Mouse (Mus musculus) lung, postnatal 10 days (tissue): ENCODE results near the gene Kcnip2.
"Not testable (repeated sequence)": the region's sequence is repeated elsewhere in the genome, so short reads cannot be mapped to it uniquely, and the experiment has no call there.

Experiments used
- DNase-seq: peaks from one replicate; pipeline ENCODE4 v3.0.0; 2021

The Kcnip2 gene

DNA sequence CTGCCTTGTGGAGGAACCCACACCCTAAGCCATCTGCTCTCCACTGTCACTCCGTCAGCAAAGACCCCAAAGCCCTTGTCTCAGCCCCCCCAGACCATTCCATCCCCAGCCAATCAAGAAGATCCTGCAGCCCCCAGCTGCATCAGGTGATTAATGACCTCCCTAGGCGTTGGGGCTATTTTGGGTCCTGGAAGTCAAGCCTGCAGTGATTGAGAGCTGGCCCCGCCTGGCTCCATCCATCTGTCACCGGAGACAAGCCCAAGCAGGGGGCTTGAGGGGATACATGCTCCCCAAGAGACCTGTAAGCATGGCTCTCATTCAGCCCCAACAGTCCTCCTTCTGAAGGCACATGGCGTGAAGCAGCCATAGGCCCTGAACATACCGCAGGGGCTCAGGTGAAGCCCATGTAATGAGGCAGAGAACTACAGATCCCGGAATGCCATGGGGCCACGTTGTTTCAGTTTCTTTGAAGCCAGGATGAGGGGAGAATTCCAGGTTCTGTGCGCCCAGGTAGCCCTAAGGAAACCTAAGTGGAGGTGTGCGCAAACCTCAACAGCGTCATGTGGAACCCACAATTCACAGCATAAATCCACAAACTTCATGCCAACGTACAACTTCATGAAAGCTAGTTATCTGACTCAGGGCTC lies 4.7 kb downstream of the Kcnip2 start:
- DNase-seq, result no peak

DNA sequence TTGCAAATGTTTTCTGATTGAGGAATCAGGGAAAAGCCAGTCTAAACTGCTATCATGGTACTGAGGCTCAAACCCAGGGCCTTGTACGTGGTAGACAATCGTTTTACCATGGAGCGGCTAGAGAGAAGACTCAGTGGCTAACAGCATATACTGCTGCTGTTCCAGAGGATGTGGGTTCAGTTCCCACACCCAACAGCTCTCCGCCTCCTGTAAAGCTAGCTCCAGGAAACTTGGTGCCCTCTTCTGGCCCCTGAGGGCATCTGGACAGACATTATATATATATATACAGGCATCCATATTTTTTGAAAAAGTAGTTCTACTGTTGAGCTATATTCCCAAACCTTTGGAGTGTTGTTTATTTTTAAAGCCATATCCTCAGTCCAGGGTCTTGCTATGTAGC lies 8.1 kb downstream of the Kcnip2 start:
- DNase-seq, result no peak

DNA sequence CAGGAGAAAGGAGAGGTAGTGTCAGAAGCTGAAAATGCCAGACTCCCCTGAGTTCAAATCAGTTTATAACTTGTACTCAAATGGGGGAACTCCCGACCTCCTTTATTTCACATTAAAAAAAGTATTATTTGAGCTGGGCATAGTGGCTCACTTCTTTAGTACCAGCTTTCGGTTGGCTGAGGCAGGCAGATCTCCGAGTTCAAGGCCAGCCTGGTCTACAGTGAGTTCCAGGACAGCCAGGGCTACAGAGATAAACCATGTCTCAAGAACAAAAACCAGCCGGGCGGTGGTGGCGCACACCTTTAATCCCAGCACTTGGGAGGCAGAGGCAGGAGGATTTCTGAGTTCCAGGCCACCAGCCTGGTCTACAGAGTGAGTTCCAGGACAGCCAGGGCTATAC lies 10.0 kb downstream of the Kcnip2 start:
- DNase-seq, result not testable (repeated sequence)

DNA sequence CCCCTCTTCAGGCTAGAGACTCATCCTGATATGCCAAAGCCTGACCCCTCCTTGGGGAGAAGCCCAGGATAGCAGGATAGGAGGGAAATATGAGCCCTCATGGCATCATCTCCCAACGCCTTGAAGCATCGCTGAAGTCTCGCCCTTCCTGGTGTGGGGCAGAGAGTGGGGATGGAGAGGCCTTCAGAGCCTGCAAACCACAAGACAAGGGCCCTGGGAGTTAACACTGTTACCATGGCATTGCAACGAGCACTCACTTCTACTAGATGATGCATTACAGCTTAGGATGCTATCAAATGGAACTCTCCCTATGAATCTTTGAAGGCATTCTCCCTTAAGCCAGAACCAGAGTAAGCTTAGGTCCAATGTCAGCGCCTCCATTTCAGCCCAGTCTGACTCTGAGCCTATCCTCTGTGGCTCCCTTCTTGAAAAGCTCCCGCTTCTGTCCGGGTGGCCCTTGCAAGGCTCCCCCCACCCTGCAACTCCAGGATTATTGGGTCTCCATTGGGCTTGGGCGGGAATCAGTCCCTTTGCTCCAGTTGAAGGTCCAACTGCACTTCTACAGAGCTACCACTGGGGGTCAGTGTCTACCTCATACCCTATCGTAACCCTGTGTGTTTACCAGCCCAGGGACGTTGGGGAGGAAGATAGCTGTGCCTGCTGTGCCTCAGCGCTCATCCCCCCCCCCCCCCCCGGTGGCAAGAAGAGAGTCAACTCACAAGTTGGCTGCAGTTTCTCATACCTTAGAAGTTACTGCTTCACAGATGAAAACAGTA lies 11.1 kb downstream of the Kcnip2 start:
- DNase-seq, result peak; percentile 47

DNA sequence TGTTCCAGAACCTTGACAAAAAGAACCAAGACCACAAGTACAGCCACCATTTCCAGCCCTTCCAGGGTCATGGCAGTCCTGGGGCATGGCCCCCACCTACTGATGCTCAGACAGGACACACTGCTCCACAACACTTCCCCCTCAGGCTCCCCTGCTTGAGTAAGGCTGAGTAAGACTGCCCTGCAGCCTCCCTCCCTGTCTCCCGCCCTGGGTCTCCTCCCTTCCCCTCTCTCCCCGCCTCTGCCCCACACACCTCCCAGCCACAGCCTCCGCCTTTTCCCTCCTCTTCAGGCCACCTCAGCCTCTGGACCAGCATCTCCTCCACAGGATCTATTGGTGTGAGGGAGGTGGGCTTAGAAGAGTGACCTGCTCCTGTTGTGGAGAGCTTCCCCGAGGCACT lies 12.5 kb downstream of the Kcnip2 start:
- DNase-seq, result no peak

DNA sequence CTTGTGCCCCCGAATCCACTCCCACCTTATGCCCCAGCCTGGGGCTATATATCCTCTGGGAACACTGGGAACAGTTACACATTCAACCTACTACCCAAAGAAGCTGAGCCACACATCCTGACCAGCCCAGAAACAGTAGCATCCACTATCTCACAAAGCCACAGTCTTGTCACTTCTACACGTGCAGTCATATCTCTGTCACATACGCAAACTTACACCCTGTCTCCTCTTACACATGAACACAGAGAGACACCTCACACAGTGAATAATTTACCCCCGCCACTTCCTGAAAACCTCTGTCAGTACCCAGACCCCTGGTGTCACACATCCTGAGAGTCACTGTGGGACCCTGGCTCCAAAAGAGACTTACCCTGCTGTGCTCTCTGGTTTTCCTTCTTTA lies 13.2 kb downstream of the Kcnip2 start:
- DNase-seq, result no peak

DNA sequence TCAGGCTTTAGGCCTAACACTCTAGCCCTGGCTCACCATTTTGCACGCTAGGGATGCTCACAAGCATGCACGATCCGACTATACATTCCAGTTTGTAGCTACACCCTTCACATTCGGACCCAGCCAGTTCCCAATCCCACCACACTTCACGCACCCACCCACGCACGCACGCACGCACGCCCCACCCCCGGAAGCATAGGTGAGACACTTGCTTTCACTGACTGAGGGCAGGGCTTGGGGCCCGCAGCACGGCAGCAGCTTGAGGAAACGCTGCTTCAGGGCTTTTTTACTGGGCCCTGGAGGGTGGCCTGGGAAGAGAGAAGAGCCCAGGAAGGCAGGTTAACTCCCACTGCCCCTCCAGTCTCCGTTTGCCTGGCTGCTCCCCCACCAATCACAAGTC lies 19.0 kb downstream of the Kcnip2 start:
- DNase-seq, result no peak

DNA sequence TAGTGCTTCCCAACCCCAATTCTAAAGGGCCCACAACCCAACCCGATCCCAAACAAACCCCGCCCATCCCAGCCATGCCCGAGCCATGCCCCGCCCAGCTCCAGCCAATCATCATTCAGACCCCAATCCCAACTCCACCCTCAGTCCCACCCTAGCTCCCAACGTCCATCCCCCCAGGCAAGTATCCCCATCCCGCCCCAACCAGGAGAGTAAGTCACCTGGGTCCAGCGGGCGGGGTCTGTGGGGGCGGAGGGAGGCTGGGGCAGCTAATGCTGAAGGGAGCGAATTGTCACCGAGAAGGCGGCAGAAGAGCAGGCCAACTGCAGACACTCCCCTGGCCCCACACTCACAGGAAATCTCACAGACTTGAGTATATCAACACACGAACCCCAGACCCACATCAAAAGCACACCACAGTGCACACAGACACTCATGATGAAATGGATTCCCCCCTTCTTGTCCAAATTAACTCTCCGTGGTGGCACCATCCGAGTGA lies 19.8 kb downstream of the Kcnip2 start:
- DNase-seq, result peak; percentile 74

DNA sequence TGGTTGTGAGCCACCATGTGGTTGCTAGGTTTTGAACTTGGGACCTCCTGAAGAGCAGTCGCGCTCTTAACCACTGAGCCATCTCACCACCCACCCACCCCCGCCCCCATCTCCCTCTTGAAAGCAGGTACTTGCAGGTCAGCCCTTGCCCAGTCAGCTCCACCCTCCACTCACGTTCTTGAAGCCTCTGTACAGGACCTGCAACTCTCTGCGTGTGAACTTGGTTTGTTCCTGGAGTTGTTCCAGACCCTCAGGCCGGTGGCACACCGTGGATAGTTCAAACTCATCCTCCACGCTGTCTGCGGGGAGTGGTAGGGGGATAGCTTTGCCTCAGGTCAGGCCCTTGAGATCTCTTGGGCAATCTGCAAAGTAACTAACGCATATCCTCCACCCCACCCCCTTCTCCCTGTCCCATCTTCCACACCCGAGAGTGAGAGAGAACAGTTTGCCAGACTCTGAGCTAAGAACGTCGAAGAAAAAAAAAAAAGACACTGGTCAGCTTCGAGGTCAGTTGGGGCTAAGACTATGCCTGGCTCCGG lies 20.4 kb downstream of the Kcnip2 start:
- peak; percentile 57 for DNase-seq

DNA sequence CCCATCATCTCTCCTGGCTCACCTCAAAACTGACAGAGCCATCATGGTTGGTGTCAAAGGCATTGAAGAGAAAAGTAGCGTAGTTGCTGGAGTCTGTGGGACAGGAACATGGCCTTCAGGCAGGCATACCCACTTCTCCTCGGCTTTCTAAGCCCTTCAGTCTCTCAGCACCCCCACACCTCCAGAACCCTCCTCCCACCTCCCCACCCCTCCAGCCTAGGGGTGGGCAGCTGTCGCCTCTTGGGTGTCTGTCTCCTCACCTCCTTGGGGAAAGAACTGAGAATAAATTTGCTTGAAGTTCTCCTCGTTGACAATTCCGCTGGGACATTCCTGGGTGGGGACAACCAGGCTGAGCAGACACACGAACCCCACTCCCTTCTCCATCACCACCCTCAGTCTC lies 21.1 kb downstream of the Kcnip2 start:
- no peak for DNase-seq

DNA sequence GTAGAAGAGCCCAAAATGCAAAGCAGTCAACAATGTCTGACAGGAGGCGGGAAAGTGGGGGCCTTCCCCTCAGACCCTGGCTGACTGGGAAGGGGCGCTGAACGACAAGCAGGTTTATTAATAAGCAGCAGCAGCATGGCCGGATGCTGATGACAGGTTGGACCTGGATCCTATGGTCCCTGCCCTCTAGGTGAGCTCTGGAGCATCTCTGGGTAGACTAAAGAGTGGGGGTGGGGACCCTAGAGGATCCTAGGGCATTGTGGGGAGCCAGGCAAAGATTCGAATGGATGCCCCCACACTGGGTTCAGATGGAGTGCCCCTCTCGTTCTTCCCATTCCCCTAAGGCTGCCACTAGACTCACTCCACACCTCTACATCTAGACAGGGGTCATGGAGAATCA lies 23.5 kb downstream of the Kcnip2 start:
- DNase-seq, result no peak

DNA sequence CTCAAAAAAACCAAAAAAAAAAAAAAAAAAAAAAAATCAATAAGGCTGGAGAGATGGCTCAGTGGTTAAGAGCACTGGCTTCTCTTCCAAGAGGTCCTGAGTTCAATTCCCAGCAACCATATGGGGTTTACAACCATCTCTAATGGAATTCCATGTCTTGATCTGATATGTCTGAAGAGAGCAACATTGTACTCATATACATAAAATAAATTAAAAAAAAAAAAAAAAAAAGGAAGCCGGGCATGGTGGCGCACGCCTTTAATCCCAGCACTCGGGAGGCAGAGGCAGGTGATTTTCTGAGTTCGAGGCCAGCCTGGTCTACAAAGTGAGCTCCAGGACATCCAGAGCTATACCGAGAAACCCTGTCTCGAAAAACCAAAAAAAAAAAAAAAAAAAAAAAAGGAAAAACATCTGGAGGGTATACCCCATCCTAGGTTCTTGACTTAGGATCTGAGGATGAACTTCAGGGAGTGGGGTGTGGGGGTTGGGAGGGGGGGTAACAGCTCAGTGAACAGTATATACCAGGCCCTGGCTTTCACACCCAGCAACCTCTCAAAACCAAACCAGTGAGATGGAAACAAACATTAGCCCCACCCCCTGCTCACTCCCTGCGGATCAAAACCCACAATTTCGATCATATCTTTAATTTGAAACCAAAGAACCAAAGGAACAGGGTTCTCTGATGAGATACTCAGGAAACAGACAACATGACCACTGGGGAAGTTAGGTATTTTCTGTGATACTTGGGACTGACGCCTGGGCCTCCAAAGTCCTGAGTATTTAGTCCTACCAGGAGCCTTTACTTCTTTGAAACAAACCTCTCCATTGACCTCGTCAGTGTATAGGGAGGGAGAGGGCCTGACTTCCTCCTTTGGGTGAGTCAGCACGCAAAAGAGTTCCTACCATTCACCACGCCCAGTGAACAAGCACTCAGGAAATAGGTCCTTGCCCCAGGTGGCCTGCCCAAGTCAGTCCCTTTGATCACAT lies 25.7 kb downstream of the Kcnip2 start:
- peak; percentile 43 for DNase-seq

DNA sequence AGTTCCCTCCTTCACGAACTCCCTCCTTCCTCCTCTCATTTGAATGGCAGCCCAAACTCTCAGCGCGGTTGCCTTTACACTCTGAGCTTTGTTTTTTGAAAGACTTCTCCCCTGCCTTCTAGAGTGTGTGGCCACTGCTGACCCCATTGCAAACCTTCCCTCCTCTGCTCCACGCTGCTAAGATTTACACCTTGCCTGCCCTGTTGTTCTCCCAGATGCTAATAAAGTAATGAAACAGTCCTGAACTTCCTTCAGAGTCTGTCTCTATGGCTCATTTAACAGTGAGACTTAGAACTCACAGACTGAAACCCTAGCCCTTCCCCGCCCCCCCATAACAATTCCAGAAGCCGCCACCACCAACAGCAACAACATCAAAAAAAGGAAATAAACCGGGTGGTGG lies 26.5 kb downstream of the Kcnip2 start:
- no peak for DNase-seq

DNA sequence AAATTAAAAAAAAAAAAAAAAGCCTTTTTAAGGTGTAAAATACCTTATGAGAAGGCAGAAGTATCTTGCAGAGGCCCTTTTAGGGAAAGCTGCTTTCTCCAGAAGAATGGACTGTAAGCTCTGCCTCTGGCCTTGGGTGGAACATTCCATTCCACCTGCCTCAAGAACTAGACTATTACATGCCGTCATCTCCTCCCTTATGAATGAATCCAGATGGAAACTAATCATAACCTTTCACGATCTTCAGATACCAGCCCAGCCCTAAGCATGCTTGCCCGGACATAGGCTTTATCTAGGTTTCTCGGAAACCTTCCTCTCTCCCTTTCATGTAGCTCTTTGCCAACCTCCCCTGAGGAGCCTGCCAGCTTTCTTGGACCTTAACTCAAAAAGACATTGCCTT lies 27.5 kb downstream of the Kcnip2 start:
- no peak for DNase-seq

DNA sequence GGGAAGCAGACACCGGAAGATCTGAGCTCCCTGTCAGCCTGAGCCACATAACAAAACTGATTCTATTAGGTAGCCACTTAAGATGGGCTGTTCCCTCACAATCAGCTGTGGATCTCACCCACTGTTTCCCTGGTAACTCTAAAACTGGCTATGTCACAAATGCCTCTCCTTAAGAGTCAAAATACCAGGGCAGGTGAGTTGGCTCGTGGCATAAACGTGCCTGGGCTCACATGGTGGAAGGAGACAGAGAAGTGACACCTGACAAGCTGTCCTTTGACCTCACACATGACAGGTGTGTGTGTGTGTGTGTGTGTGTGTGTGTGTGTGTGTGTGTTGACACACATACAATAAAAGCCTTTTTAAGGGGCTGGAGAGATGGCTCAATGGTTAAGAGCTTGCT lies 28.4 kb downstream of the Kcnip2 start:
- no peak for DNase-seq

DNA sequence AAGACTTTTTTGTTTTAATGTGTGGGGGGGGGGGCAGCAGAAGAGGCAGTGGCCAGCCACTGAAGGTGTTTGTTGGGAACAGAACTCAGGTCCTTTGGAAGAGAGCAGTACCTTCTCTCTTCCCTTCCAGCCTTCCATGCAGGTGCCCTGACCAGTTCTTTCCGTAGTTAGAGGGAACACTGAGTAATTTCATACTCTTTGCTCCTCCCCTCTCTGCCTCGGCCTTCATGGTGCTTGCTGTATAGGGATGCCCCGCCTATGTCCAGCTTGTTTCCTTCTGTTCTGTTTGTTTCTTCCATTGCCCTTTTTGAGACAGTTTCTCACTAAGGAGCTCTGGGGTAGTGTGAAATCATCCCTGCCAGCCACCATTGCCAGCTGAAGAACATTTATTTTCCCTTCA lies 30.4 kb downstream of the Kcnip2 start:
- no peak for DNase-seq

DNA sequence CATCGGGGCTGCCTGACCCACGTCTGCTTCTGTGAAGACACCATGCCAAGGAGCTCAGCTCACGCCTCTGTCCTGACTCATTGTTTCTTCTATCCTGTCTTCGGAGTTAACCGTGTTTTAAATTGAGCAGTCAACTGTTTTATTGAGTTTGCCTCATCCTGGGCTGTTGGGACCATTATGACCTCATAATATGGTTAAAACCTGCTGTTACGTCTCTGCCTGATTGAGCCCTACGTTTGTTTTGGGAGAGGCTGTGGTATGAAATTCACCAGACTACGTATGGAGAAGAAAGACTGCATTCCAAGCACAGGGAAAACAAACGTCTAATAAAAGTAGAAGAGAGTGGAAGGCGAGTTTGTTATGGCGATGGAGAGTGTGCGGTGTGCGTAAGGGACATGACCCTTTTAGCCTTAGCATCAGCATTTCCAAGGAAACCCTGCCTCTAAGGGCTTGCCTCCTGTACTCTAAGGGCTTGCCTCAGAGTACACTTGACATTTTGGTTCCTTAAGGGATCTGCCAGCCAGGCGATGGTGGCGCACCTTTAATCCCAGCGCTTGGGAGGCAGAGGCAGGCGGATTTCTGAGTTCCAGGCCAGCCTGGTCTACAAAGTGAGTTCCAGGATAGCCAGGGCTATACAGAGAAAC lies 31.8 kb downstream of the Kcnip2 start:
- DNase-seq, result peak; percentile 24

DNA sequence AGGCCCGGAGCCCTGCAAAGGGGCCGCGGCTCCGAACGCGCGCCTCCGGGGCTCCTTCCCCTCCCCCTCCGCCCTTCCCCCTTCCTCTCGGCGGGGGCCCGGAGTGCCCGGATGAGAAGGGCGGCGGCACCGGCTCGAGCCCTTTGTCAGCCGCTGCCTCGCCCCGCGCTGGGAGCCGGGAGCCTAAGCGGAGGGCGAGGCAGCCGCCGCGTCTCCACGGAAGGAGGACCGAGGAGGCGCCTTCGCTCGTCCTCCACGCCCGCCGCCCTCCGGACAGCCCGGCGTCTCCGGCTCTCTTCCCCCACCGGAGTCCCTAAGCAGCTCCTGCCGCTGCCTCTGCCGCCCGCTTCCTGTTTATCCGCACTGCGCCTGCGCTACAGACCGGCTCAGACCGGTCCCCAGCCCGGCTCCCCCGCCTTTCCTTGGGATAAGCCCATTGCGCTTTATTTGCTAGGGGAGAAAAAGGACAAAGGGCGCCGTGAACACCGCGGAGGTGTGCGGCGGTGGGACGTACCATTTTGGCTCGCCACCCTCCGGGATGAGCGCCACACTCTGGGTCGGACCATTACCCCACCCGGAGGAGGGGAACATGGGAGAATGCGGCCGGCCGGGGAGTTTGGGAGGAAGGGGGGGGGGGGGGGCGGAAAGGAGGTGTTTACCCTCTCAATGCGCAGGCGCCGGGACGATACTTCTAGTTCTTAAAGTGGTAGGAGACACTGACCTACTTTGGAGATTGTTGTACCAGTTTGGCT lies 32.5 kb downstream of the Kcnip2 start, which contains the start of gene Mgea5:
Gene Mgea5 (minus strand): TSS at position 657 of the 752 bp plus-strand sequence.
- peak; percentile 99 for DNase-seq

DNA sequence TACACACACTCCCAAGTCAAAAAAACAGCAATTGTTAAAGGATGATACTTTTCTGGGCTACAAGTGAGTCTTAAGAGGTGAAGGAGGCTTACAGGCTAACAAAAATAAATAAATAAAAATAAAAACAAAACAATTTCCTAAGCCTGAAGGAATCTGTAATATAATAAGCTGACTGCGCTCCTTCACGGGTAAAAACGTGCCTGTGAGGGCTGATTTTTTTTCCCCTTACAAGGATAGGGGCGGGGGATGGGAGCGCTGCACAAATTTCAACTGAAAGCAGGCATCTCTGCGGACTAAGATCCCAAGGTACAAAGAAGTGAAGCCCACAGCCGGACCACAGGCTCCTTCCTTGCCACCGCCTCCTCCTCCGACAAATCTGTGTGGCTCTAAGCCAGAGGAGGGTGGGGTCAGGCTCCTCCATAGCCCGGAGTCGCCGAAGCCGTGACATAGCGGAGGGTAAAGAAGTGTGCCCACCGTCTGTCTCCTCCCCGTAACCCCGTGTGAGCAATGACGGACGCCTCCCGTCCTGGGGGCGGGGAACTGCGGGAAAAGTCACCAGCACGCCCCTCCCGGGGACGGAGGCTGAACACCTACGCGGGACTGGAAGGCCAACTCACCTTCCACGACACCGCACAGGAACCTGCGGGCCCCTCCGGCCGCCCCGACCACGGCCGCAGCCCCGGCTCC lies 33.4 kb downstream of the Kcnip2 start:
- DNase-seq, result peak; percentile 92

DNA sequence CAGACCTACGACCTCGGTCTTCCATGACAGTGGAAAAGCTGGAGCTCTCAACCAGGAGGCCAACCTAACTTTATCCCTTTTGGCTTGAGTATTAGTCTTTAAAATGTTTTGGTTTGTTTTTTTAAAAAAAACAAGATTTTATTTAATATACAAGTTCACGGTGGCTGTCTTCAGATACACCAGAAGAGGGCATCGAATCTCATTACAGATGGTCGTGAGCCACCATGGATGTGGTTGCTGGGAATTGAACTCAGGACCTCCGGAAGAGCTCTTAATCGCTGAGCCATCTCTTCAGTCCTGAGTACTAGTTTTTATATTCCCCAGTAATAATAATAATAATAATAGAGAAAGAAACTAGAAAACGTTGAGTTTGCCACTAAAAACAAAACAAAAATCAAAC lies 34.2 kb downstream of the Kcnip2 start:
- no peak for DNase-seq

DNA sequence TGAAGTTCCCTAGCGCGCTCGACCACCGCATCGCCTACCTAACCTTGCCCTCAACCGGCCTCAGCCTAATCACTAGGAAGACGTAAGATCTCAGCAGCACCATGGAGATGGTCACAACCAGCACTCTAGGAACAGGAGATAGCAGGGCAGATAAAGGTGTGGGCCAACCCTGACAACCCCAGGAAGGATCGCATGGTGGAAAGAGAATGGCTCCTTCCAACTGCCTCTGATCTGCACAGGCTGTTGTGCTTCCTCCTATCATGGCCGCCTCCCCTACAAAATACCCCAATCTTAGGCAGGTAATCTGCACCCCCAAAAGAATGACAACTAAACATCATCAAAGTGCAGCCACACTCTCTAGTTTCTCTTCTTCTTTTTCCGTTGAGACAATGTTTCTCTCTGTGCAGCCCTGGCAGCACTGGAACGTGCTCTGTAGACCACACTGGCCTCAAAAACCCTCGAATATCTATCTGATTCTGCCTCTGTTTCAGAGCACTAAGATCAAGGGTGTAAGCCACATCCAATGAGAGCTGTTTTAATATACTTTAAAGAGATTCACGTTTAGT lies 35.4 kb downstream of the Kcnip2 start:
- no peak for DNase-seq
